Mouse (Mus musculus): ENCODE results near the gene Ap3b2. TPM values are rescaled to one million over a fixed set of nuclear protein-coding genes. Genes with fewer than 3 reads are reported as not detected.
"Not testable (repeated sequence)": the region's sequence is repeated elsewhere in the genome, so short reads cannot be mapped to it uniquely, and the experiment has no call there.

Gene Ap3b2
- total RNA-seq, 2 experiments from 2014 or later: 15.3 to 19.2 TPM

DNA sequence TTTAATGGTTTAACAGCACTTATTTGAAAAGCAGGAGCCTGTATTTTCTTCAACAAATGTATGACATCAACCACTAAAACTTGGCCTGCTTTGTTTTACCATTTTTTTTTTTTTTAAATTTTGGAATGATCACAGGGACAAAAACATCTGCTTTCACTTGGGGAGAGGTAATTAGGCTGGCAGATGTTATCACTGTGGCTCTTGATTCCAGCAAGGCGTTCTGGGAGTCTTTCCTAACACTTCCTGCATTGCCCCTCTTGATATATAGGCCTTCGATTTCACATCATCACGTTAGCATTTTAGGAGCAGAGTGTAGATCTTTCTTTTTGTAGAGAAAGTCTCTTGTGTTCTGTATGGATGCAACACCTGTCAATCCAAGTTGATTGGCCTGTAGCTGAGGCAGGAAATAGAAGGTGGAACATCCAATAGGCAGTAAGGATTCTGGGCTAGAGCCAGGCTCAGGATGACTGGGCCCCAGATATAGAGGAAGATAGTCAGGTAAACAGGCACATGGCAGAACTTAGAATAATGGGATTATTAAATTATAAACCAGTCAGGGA lies 14.1 kb downstream of the Ap3b2 start:
- DNase-seq (ENCODE audit: low spot score in 2 of 2): no peak

GRCm38 (mm10) chr7:81478261-81478660 lies 15.5 kb downstream of the Ap3b2 start:
- not testable (repeated sequence) for DNase-seq (ENCODE audit: low spot score in 2 of 2)

- DNase-seq (ENCODE audit: low spot score in 2 of 2): no peak
These were observed 16.9 kb downstream of the Ap3b2 start for GRCm38 (mm10) chr7:81476833-81477232.

GRCm38 (mm10) chr7:81475221-81475620 lies 18.5 kb downstream of the Ap3b2 start:
- DNase-seq (ENCODE audit: low spot score in 2 of 2): no peak

GRCm38 (mm10) chr7:81464906-81465450 lies 28.7 kb downstream of the Ap3b2 start:
- no peak for DNase-seq (ENCODE audit: low spot score in 2 of 2)

DNA sequence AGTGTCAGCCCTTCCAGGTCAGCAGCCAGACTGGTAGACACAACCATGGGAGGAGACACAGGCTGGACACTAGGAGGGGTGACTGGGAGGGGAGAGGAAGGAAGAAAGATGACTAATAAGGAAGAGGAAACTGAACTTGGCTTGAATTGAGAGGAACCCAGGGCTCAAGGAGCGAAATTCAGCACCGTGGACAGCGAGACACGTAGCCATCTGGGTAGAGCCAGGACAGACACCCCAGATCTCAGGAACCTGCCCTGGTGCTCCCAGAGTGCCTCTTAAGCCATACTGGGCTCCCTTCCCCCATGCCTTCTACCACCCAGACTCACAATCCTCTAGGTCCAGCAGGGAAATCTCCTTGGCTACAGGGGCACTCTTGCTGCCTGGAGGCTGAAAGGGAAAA lies 29.6 kb downstream of the Ap3b2 start:
- no peak for DNase-seq (ENCODE audit: low spot score in 2 of 2)

DNA sequence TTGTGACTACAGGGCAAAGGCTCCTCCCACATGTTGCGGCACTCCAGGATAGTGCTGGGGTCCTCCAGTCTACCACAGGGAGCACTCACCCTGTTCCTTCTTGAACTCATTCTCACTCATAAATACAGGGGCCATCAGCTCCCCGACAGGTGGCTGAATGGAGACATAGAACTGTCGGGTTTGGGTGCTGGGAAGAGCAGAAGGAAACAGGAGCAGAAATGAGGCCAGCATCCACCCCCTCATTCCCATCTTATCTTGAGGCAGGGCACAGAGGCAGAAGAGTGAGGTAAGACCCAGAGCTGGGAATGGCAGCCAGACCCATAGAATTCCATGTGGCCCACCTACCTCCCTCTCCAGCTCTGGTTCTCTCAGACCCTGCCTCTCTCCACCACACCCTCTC lies 30.9 kb downstream of the Ap3b2 start:
- DNase-seq (ENCODE audit: low spot score in 2 of 2): no peak

DNA sequence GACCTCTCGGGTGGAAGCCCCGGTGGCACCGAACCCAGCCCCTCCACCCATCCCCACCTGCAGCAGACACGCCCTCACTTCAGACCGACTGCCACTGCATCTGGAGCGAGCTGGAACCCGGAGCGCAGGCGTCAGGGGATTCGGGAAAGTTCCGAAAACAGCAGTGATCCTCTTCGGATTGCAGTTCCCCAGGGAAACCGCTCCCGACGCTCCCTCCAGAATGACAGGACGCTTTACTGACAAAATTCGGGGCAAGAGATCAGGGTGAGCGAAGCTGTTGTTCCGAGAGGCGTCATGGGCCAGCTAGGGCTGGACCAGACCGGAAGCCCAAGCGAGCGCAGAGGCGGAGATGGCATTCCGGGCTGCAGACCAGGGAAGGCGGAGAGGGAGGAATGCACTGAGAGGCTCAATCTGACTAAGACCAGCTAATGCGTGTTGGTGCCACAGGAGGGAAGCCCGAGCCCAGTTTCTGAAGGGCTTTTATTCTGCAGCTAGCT lies 38.5 kb downstream of the Ap3b2 start, which contains the start of gene Cpeb1:
TSS of gene Cpeb1 (minus strand) at position 311 of the 497 bp plus-strand sequence.
- no peak for DNase-seq (ENCODE audit: low spot score in 2 of 2)

- no peak for DNase-seq (ENCODE audit: low spot score in 2 of 2)
These were observed 39.2 kb downstream of the Ap3b2 start for GRCm38 (mm10) chr7:81454331-81455039.

DNA sequence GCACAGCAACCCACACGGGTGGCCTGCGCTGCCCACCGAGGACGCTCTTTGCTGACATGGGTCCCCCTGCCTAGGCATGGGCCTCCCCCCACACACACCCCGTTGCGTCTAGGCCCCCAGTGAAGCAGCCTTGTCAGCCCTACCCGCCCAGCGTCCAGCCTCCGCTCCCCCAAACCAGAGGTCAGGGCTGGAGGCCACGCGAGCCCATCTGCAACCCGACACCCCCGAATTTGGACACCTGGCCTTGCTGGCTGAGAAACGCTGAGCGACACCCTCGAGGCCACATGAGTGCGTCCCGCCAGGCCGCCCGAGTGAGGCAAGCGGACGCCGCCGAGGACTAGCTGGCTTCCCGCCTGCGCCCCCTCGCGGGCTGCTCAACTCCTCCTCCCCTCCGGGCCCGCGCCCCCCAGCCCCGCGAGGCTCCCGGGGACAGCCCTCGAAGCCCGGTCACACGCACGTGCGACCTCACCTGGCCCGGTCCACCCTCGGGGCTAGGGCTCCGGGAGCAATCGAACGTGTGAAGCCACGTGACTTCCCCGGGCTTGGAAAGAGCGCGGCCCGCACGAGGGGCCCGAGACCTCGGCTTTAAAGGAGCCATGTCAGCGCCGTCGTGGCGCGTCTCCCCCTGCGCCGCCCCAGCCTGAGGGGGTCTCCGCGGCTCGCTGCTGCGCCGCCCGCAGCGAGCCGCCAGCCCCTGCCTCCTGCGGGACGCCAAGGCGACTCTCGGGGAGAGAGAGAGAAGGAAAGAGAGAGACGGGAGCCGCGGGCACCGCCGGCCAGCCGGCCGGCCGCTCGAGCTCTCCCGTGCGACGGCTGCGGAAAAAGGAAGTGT lies 40.1 kb downstream of the Ap3b2 start:
- no peak for DNase-seq (ENCODE audit: low spot score in 2 of 2)

- DNase-seq (ENCODE audit: low spot score in 2 of 2): no peak
These were observed 40.7 kb downstream of the Ap3b2 start for GRCm38 (mm10) chr7:81452971-81453441.

Other genes starting within 250 kb of the Ap3b2 start
- gene Rps17, start 148.7 kb downstream of the Ap3b2 start, total RNA-seq (2021): 1,000 to 10,000 TPM; 1,568 to 1,571 TPM
- gene Cpeb1, start 38.5 kb downstream of the Ap3b2 start, total RNA-seq (2021): 10 to 100 TPM; 17.4 to 17.8 TPM
- not detected for gene BC048679, start 4.4 kb upstream of the Ap3b2 start, total RNA-seq (2021)
- gene Fsd2, start 73.0 kb upstream of the Ap3b2 start, total RNA-seq (2021): 1 to 10 TPM; 2.4 to 4.5 TPM
- 10 to 100 TPM; 18.8 to 21.5 TPM for gene Whamm, start 77.3 kb upstream of the Ap3b2 start, total RNA-seq (2021)
- gene Homer2, start 213.6 kb upstream of the Ap3b2 start, total RNA-seq (2021): 1 to 10 TPM; 5.0 to 9.1 TPM

Data from adrenal gland, postnatal 4 days (tissue).